Mouse (Mus musculus) cortical plate, adult 2 months (tissue): ENCODE data around the gene Kcnma1.

Experiments used
- CTCF ChIP-seq: fragments of 200-500 bp; IDR thresholded peaks from 2 replicates; pipeline ENCODE4 v1.5.1; 2011; ENCODE audit warnings: mild to moderate bottlenecking, control low read depth, low read length; ENCODE audit not compliant: insufficient read depth; ENCODE audit errors: extremely low read depth
- POLR2A ChIP-seq: fragments of 200-500 bp; IDR thresholded peaks from 2 replicates; pipeline ENCODE4 v1.6.1; 2011; ENCODE audit warnings: mild to moderate bottlenecking, low read length, control low read depth; ENCODE audit not compliant: insufficient read depth; ENCODE audit errors: extremely low read depth

DNA sequence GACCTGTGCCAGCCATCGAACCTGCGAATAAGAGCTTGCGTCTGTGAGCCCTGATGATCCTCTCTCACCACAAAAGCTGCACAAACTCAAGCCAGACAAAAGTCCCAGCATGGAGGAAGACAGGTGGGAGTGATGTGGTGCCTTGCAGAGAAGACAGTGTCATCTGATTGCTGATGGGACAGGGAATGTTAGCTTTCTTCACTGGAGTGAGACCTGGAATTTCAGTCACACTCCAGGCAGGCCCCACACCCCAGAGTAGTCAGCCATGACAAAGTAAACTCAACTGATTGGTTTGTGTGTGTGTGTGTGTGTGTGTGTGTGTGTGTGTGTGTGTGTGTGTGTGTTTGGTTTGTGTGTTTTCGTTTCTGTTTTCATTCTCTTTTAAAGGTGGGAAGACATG lies 57.0 kb downstream of the Kcnma1 start:
- no peak for TF ChIP-seq CTCF
- TF ChIP-seq POLR2A, result no peak
